Mouse (Mus musculus) kidney, postnatal 10 days (tissue): Measurements from ENCODE around the gene Dicer1.

Experiments
- DNase-seq: peaks from one replicate; pipeline ENCODE4 v3.0.0; 2021; ENCODE audit warnings: mixed read lengths

Gene Dicer1

GRCm38 (mm10) chr12:104672976-104673375 is 78.8 kb downstream of the Dicer1 start:
- DNase-seq = no peak

GRCm38 (mm10) chr12:104672406-104672805 is 79.3 kb downstream of the Dicer1 start:
- DNase-seq = peak; percentile 13

GRCm38 (mm10) chr12:104667846-104668245 is 83.9 kb downstream of the Dicer1 start:
- no peak for DNase-seq

GRCm38 (mm10) chr12:104665951-104666350 is 85.8 kb downstream of the Dicer1 start:
- no peak for DNase-seq

GRCm38 (mm10) chr12:104665521-104665920 is 86.2 kb downstream of the Dicer1 start:
- DNase-seq = no peak

GRCm38 (mm10) chr12:104656146-104656545 is 95.6 kb downstream of the Dicer1 start:
- DNase-seq = no peak

GRCm38 (mm10) chr12:104655006-104655405 is 96.7 kb downstream of the Dicer1 start:
- no peak for DNase-seq

GRCm38 (mm10) chr12:104652021-104652420 is 99.7 kb downstream of the Dicer1 start:
- DNase-seq = no peak

- no peak for DNase-seq
Observed at GRCm38 (mm10) chr12:104651269-104651668, 100.5 kb downstream of the Dicer1 start.

- no peak for DNase-seq
Observed at GRCm38 (mm10) chr12:104650510-104651260, 101.1 kb downstream of the Dicer1 start.

- DNase-seq = no peak
Observed at GRCm38 (mm10) chr12:104648366-104648765, 103.4 kb downstream of the Dicer1 start.

- no peak for DNase-seq
Observed at GRCm38 (mm10) chr12:104642337-104642736, 109.4 kb downstream of the Dicer1 start.

- DNase-seq = no peak
Observed at GRCm38 (mm10) chr12:104640934-104641333, 110.8 kb downstream of the Dicer1 start.

GRCm38 (mm10) chr12:104638156-104638555 is 113.6 kb downstream of the Dicer1 start:
- peak; percentile 23 for DNase-seq
